Mouse (Mus musculus) G1E (cell line): ENCODE data around the gene Gpr84. TPM values are rescaled to one million over a fixed set of nuclear protein-coding genes. Genes with fewer than 3 reads are reported as not detected.

Source experiments
- ATAC-seq: 2 replicates; pipeline ENCODE4 v1.8.0; 2016; ENCODE audit warnings: mild to moderate bottlenecking; ENCODE audit not compliant: insufficient number of reproducible peaks, poor library complexity, low FRiP score, severe bottlenecking; ENCODE audit errors: extremely low read depth
- DNase-seq: peaks from one replicate; pipeline ENCODE4 v3.0.0; 2012; ENCODE audit warnings: low spot score
- H3K27me3 ChIP-seq: 2 replicates; pipeline ENCODE4 v1.6.1; 2012; ENCODE audit warnings: mild to moderate bottlenecking, low read length, inconsistent platforms; ENCODE audit not compliant: insufficient read depth
- H3K36me3 ChIP-seq: replicated peaks from 2 replicates; pipeline ENCODE3; 2012; ENCODE audit warnings: mild to moderate bottlenecking, inconsistent platforms
- H3K4me1 ChIP-seq: 2 replicates; pipeline ENCODE4 v1.6.1; 2012; ENCODE audit warnings: low read depth, low read length, inconsistent platforms, mixed read lengths; ENCODE audit not compliant: insufficient read depth
- H3K4me3 ChIP-seq: 2 replicates; pipeline ENCODE4 v1.5.1; 2012; ENCODE audit warnings: low read depth, mild to moderate bottlenecking, inconsistent platforms, low read length, moderate library complexity, mixed read lengths
- H3K9me3 ChIP-seq: replicated peaks from 2 replicates; pipeline ENCODE4 v1.6.1; 2012; ENCODE audit warnings: inconsistent platforms
- CTCF ChIP-seq: IDR thresholded peaks from 2 replicates; pipeline ENCODE4 v1.5.1; 2012; ENCODE audit warnings: low read depth, low read length, inconsistent platforms, mixed read lengths
- GATA1 ChIP-seq: IDR thresholded peaks from 2 replicates; pipeline ENCODE4 v1.6.1; 2012; ENCODE audit warnings: borderline replicate concordance, low read length, inconsistent platforms, mixed read lengths
- GATA2 ChIP-seq: IDR thresholded peaks from 2 replicates; pipeline ENCODE4 v1.6.1; 2012; ENCODE audit warnings: low read depth, low read length, inconsistent platforms, borderline replicate concordance
- POLR2AphosphoS5 ChIP-seq: IDR thresholded peaks from 2 replicates; pipeline ENCODE4 v1.6.1; 2012; ENCODE audit warnings: low read depth, low read length, inconsistent platforms; ENCODE audit not compliant: insufficient replicate concordance
- TAL1 ChIP-seq: conservative IDR thresholded peaks from 2 replicates; pipeline ENCODE4 v1.6.1; 2012; ENCODE audit warnings: low read depth, low read length, inconsistent platforms, mixed read lengths
- polyA plus RNA-seq: library from polyadenylated mRNA; stranded (reverse); fragments of >175 nt; gene quantifications from 2 replicates; pipeline ENCODE4 v1.2.3, GENCODE M21; 2012
- total RNA-seq, 2 experiments: library from RNA; stranded (forward) in 1 of 2; stranded (reverse) in 1 of 2; fragments of 200-1000 nt in 1 of 2; fragments of >200 nt in 1 of 2; fragmentation: Nextera tagmentation in 1 of 2; gene quantifications; 2 replicates each; pipeline ENCODE4 v1.2.3; 2014 to 2017

Gpr84 gene
- total RNA-seq (2014; fragmentation: Nextera tagmentation) (not detected in 2 replicates), total RNA-seq (2017) (not detected in 2 replicates), polyA plus RNA-seq (not detected in 2 replicates)

- H3K36me3 ChIP-seq = peaks cover 30% of the 10 kb centered on the region
- H3K27me3 ChIP-seq = peaks cover 14% of the 10 kb centered on the region
- ATAC-seq (no peak), DNase-seq (no peak)
- no peaks in the 10 kb centered on the region for H3K9me3 ChIP-seq
- peaks cover 58% of the 10 kb centered on the region for H3K4me1 ChIP-seq
- no peak within 1 kb of the TSS for H3K4me3 ChIP-seq
- TF ChIP-seq POLR2AphosphoS5 = no peak
- no peak for TF ChIP-seq CTCF
These were observed at the start of gene Gpr84 for GRCm38 (mm10) chr15:103310365-103310910. TSS of gene Gpr84 (minus strand) at chr15:103310612.

GRCm38 (mm10) chr15:103359869-103360602 lies 49.6 kb upstream of the Gpr84 start:
- ATAC-seq = no peak
- DNase-seq = no peak
- Histone ChIP-seq H3K4me1 (peaks cover 9% of the 10 kb centered on the region; the same call in 1 of the 2 replicates), H3K4me3 (no peak overlapping the region), H3K27me3 (peaks cover 35% of the 10 kb centered on the region), H3K36me3 (peaks cover 72% of the 10 kb centered on the region), H3K9me3 (no peaks in the 10 kb centered on the region)
- TF ChIP-seq CTCF (no peak), TAL1 (no peak), POLR2AphosphoS5 (no peak)

- Histone ChIP-seq H3K9me3 (no peaks in the 10 kb centered on the region), H3K4me3 (no peak overlapping the region), H3K36me3 (peaks cover 78% of the 10 kb centered on the region), H3K27me3 (peaks cover 38% of the 10 kb centered on the region), H3K4me1 (peaks cover 9% of the 10 kb centered on the region; the same call in 1 of the 2 replicates)
- TF ChIP-seq CTCF = no peak
- DNase-seq (no peak), ATAC-seq (no peak)
These were observed 48.7 kb upstream of the Gpr84 start for GRCm38 (mm10) chr15:103359122-103359510.

- Histone ChIP-seq H3K27me3 (peaks cover 40% of the 10 kb centered on the region), H3K4me3 (no peak overlapping the region), H3K4me1 (peaks cover 9% of the 10 kb centered on the region; the same call in 1 of the 2 replicates), H3K9me3 (no peaks in the 10 kb centered on the region), H3K36me3 (peaks cover 79% of the 10 kb centered on the region)
- ATAC-seq (no peak), DNase-seq (no peak)
- TF ChIP-seq POLR2AphosphoS5 (no peak), CTCF (no peak), TAL1 (no peak), GATA2 (no peak), GATA1 (no peak)
These were observed 48.1 kb upstream of the Gpr84 start for GRCm38 (mm10) chr15:103358278-103359121.

DNA sequence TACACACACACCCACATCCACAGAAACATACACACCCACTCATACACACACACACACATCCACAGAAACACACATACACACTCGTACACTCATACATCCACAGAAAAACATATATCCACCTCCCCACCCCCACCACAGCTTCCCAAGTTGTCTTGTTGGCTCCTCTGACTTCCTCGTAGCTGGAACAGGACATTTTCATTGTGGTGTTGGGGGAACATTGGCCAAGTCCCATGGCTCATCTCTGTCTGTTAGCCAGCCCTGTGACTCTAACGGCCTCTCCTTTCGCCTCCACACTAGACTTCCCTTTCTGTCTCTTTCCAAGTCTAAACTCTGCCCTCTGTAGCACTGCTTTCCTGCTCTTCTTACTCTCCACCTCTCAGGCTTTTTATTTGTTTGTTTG lies 47.4 kb upstream of the Gpr84 start:
- no peak overlapping the region for H3K4me3 ChIP-seq
- H3K4me1 ChIP-seq = peaks cover 9% of the 10 kb centered on the region; the same call in 1 of the 2 replicates
- DNase-seq (no peak), ATAC-seq (no peak)
- TF ChIP-seq GATA2 = no peak
- no peak for TF ChIP-seq TAL1
- no peak for TF ChIP-seq GATA1
- TF ChIP-seq CTCF = no peak
- TF ChIP-seq POLR2AphosphoS5 = no peak
- peaks cover 86% of the 10 kb centered on the region for H3K36me3 ChIP-seq
- H3K27me3 ChIP-seq = peaks cover 38% of the 10 kb centered on the region
- no peaks in the 10 kb centered on the region for H3K9me3 ChIP-seq

DNA sequence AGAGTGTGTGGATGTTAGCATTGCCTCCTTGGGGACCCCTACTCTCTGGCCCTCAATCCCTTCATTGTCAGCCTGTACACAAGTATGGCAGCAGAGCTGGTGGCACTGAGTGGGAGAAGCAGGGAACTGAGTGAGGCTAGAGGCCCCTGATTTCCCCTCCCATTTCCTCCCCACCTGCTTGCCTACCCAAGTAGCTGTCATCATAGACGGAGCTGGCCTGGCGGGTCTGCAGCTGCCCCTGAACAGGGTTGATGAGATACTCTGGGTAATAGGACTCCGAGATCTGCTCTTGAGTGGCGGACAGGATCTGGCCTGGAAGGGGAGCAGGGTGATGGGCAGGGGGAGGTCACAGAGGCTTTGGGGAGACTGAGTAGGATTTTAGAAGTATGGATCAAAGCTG lies 45.7 kb upstream of the Gpr84 start:
- TF ChIP-seq POLR2AphosphoS5 = no peak
- TF ChIP-seq GATA2 = no peak
- TF ChIP-seq CTCF = no peak
- TF ChIP-seq TAL1 = no peak
- TF ChIP-seq GATA1 = no peak
- no peaks in the 10 kb centered on the region for H3K9me3 ChIP-seq
- peaks cover 43% of the 10 kb centered on the region for H3K27me3 ChIP-seq
- peaks cover 9% of the 10 kb centered on the region; the same call in 1 of the 2 replicates for H3K4me1 ChIP-seq
- ATAC-seq (no peak), DNase-seq (no peak)
- H3K4me3 ChIP-seq = no peak overlapping the region
- H3K36me3 ChIP-seq = peaks cover 93% of the 10 kb centered on the region
